Mouse (Mus musculus) forebrain, embryonic 10.5 days (tissue): ENCODE results near the gene Prkaa1. TPM values are rescaled to one million over a fixed set of nuclear protein-coding genes. Genes with fewer than 3 reads are reported as not detected.
A peak's percentile ranks its signal among the peaks of the same experiment; 100 is the strongest.

Experiments
- DNase-seq: peaks from one replicate; pipeline ENCODE4 v3.0.0-alpha.2; 2017; ENCODE audit warnings: low spot score; ENCODE audit errors: extremely low spot score
- H3K27ac ChIP-seq: fragments of 300-500 bp; sonication (generic); 2 replicates; pipeline ENCODE4 v1.5.1; 2016; ENCODE audit warnings: mild to moderate bottlenecking
- H3K27me3 ChIP-seq: fragments of 300-500 bp; sonication (generic); 2 replicates; pipeline ENCODE4 v1.6.1; 2016; ENCODE audit warnings: mild to moderate bottlenecking; ENCODE audit not compliant: poor library complexity, severe bottlenecking
- H3K36me3 ChIP-seq: fragments of 300-500 bp; sonication (generic); replicated peaks from 2 replicates; pipeline ENCODE4 v1.6.1; 2016; ENCODE audit warnings: mild to moderate bottlenecking, moderate library complexity
- H3K4me1 ChIP-seq: fragments of 300-500 bp; sonication (generic); 2 replicates; pipeline ENCODE4 v1.6.1; 2016
- H3K4me3 ChIP-seq: fragments of 300-500 bp; sonication (generic); 2 replicates; pipeline ENCODE4 v1.5.1; 2016; ENCODE audit warnings: mild to moderate bottlenecking, moderate library complexity
- H3K9me3 ChIP-seq: fragments of 300-500 bp; sonication (generic); 2 replicates; pipeline ENCODE4 v1.6.1; 2016; ENCODE audit warnings: mild to moderate bottlenecking, moderate library complexity
- WGBS: fragments of 180-500 bp; shearing (Covaris S2); methylation state at CpG from one replicate; pipeline ENCODE4 v1.1.7; 2016; 5-methylcytosine and 5-hydroxymethylcytosine counted together
- polyA plus RNA-seq: library from polyadenylated mRNA; unstranded; fragments of >200 nt; fragmentation: Nextera tagmentation; extraction: Ambion mirVana; gene quantifications from 2 replicates; pipeline ENCODE4 v1.2.1, GENCODE M21; 2016

Gene Prkaa1
- polyA plus RNA-seq, 1 experiment from 2014 or later = 12.8 TPM

DNA sequence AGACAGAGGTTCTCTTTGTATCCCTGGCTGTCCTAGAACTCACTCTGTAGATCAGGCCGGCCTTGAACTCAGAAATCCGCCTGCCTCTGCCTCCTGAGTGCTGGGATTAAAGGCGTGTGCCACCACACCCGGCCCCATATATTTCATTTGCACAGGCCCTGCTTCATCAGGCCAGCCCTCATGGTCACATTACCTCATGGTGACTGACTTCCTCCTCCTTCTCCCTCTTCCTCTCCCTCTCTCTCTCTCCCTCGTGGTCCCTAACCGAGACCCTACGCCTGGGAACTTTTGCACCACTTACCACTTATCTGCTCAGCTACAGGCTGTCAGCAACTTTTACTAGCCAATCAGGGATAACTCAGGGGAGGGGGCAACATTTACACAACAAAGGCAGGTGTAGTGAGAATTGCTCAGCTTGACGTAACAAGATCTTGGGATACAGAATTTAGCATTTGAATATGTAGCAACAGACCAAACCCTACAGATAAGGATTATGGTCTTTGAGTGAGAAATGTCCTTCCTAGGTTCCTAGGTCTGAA is 8.6 kb upstream of the Prkaa1 start:
- Histone ChIP-seq H3K36me3 (no peaks in the 10 kb centered on the region), H3K4me1 (peaks cover 5% of the 10 kb centered on the region; the same call in 1 of the 2 replicates), H3K9me3 (no peaks in the 10 kb centered on the region), H3K27ac (no peak overlapping the region), H3K4me3 (no peak overlapping the region), H3K27me3 (no peaks in the 10 kb centered on the region)
- WGBS = 88% methylated on average over 8 of the region's 8 CpGs
- DNase-seq = no peak

DNA sequence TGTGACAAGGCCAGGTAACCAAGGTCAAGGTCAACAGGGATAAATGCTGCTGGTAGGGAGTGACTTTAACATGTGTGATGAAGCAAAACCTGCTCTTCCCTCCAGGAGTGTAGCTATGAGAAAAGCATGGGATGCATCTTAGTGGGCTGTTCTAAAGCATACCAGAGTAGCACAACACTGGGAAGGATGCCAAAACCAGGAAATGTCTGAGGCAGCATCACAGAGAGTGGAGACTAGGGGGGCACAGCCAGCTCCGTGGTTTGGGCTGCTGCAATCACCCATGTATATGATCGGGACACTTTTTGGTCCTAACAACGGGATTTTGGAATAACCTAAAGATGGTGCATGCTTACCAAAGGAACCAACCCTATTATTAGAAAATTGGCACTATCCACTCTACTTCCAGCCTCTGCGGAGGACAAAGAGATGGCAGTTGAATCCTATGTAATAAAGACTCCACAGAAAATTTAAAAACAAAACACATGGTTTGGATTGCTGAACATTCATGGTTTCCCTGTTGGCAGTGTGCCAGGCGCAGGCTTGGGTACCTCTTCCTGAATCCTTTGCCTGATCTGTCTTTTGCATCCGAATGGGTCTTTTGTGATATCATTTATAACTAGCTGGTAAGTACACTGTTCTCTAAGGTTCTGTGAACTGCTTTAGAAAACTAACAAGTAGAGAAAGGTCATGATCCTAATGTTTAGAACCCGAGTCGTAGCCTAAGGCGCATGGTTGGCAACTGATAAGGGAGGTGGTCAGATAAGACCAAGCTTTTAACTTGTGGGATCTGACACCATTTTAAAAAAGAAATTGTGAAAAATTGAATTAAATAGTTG is 5.4 kb upstream of the Prkaa1 start:
- no peaks in the 10 kb centered on the region for H3K27me3 ChIP-seq
- 88% methylated on average over 9 of the region's 9 CpGs for WGBS
- H3K27ac ChIP-seq = no peak overlapping the region
- DNase-seq = no peak
- H3K4me1 ChIP-seq = peaks cover 4% of the 10 kb centered on the region; the same call in 1 of the 2 replicates
- no peak overlapping the region for H3K4me3 ChIP-seq
- no peaks in the 10 kb centered on the region for H3K9me3 ChIP-seq
- H3K36me3 ChIP-seq = no peaks in the 10 kb centered on the region

DNA sequence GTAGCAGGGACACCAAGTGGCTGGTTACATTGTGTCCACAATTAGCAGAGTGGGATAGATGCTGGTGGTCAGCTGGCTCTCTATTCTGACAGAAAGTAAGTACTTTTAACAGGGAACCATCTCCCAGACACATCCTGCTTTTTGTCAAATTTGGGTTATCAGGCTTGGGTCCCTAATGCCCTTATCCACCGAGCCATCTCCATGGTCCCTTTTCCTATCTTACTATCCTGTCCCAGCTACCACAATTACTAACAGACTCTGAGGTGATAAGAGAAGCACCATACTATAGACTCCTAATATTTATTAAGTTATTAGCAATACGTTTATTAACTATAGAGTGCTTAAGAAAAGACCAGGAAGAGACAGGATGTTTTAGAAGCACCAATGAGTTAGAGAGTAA is 4.3 kb upstream of the Prkaa1 start:
- H3K4me3 ChIP-seq = no peak overlapping the region
- no peaks in the 10 kb centered on the region for H3K9me3 ChIP-seq
- peaks cover under 1% of the 10 kb centered on the region; the same call in 1 of the 2 replicates for H3K4me1 ChIP-seq
- no peak for DNase-seq
- 83% methylated on average over 2 of the region's 2 CpGs for WGBS
- H3K27me3 ChIP-seq = no peaks in the 10 kb centered on the region
- H3K27ac ChIP-seq = no peak overlapping the region
- H3K36me3 ChIP-seq = no peaks in the 10 kb centered on the region

DNA sequence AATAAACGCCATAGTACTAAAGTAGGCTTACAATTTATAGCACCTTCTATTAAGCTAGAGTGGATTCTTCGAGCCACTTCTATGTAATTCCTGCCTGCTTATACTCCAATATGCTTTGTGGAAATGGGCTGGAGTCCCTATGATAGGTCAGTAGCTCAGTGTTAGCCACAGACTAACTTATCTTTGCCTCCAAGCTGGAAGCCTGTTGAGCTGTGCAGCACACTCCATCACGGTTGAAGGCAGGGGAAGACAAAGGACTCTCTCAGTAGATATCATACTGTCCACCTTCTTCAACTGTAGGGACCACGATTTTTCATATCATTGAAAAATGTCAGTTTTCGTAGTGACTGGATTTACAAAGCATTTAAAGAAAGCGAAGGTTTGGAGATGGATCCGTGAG is 3.8 kb upstream of the Prkaa1 start:
- Histone ChIP-seq H3K27me3 (no peaks in the 10 kb centered on the region), H3K27ac (no peak overlapping the region), H3K4me3 (no peak overlapping the region), H3K9me3 (no peaks in the 10 kb centered on the region), H3K36me3 (no peaks in the 10 kb centered on the region), H3K4me1 (peaks cover 5% of the 10 kb centered on the region)
- WGBS = 91% methylated on average over 7 of the region's 7 CpGs
- DNase-seq = no peak

DNA sequence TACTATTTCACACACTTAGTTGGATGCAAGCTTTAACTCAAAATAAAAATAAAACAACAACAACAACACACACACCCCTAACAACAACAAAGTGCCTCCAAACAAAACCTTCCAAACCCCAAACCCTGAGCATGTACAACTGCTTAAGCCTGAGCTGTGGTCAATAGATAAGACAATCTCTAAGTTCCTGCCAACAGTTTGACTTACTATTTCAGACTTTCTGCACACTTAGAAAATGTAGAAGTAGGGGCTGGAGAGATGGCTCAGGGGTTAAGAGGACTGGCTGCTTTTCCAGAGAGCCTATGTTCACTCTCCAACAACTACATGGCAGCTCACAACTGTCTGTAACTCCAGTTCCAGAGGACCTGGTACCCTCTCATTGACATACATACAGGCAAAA is 3.3 kb upstream of the Prkaa1 start:
- H3K4me3 ChIP-seq = no peak overlapping the region
- no peaks in the 10 kb centered on the region for H3K27me3 ChIP-seq
- H3K36me3 ChIP-seq = no peaks in the 10 kb centered on the region
- H3K4me1 ChIP-seq = peaks cover 10% of the 10 kb centered on the region
- DNase-seq = no peak
- H3K27ac ChIP-seq = no peak overlapping the region
- H3K9me3 ChIP-seq = no peaks in the 10 kb centered on the region

DNA sequence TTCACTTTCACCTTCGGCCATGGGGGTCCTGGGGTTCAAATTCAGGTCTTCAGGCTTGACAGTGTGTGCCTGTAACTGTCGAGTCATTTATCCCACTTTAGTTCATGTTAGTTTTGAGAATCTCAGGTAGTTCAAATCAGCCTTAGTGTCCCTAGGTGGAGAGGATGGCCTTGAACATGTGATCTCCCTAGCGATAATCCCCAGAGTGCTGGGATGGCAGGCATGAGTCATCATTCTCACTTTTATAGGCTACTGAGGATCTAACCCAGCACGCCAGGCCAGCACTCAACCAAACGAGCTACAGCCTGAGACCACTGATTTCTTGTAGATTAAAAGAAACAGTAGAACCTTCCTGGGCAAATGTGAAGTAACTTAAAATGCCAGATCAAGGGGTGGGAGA is 1.6 kb upstream of the Prkaa1 start:
- H3K4me1 ChIP-seq = peaks cover 14% of the 10 kb centered on the region
- H3K27me3 ChIP-seq = no peaks in the 10 kb centered on the region
- H3K36me3 ChIP-seq = peaks cover 4% of the 10 kb centered on the region; the same call in 1 of the 2 replicates
- no peak for DNase-seq
- H3K4me3 ChIP-seq = no peak overlapping the region
- H3K9me3 ChIP-seq = no peaks in the 10 kb centered on the region
- H3K27ac ChIP-seq = no peak overlapping the region
- 71% methylated on average over 5 of the region's 5 CpGs for WGBS

DNA sequence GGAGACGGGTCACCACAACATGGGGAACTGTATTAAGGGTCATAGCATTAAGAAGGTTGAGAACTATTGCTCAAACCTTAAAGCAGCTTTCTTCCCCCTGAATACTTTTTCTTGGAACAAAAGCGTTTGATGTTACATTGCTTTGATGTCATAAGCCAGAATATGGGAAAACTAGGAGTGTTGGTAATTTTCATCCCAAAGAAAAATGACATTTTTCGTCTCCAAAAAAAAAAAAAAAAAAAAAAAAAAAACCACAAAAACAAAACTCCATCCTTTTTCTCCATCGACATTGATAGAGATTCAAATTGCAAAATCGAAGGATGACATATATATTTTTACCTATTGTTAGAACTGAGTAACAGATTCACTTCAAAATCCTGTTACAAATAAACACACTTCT is 947 bp upstream of the Prkaa1 start:
- Histone ChIP-seq H3K9me3 (no peaks in the 10 kb centered on the region), H3K4me3 (peak overlapping the region; percentile 85; the same call in 1 of the 2 replicates), H3K27me3 (no peaks in the 10 kb centered on the region), H3K4me1 (peaks cover 14% of the 10 kb centered on the region), H3K36me3 (peaks cover 7% of the 10 kb centered on the region; the same call in 1 of the 2 replicates), H3K27ac (no peak overlapping the region)
- 73% methylated on average over 5 of the region's 5 CpGs for WGBS
- no peak for DNase-seq

DNA sequence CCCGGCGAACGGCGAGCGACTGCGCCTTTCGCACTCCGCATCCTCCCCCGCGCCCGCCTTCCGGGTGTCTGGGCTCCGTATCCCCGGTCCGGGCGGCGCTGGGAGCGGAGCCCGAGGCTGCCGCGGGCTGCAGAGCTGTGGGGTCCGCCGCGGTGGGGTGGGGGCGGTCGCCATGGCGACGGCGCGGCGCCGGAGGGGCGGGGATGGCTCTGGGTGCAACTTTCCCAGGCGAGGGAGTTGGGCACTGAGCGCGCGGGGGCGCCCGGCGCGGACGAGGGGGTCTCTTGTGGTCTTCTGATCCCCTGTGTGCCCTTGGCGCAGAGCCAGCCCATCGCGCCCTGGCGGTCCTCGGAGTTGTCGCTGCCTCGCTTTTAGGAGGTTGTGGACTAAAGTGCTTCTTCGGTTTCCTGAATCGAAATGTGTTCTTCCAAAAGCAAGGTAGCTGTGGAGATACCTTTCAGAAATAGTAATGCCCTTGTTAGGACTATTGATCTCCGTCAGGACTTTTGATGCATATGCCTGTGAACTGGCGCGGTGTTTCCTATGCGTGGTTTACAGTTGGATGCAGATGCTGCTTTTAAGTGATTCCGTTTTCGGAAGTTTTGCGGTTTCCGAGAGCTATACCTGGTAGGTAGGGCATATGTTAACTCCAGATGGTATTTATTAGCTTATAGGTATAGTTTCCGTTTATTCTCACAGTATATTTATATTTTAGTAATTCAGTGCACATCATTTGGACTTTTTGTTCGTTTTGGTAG is 539 bp downstream of the Prkaa1 start:
- H3K27me3 ChIP-seq = no peaks in the 10 kb centered on the region
- H3K9me3 ChIP-seq = no peaks in the 10 kb centered on the region
- peak overlapping the region; percentile 85 for H3K4me3 ChIP-seq
- DNase-seq = peak; percentile 74
- peak overlapping the region; percentile 96 for H3K27ac ChIP-seq
- H3K36me3 ChIP-seq = peaks cover 8% of the 10 kb centered on the region; the same call in 1 of the 2 replicates
- WGBS = 2% methylated on average over 61 of the region's 61 CpGs
- H3K4me1 ChIP-seq = peaks cover 20% of the 10 kb centered on the region

DNA sequence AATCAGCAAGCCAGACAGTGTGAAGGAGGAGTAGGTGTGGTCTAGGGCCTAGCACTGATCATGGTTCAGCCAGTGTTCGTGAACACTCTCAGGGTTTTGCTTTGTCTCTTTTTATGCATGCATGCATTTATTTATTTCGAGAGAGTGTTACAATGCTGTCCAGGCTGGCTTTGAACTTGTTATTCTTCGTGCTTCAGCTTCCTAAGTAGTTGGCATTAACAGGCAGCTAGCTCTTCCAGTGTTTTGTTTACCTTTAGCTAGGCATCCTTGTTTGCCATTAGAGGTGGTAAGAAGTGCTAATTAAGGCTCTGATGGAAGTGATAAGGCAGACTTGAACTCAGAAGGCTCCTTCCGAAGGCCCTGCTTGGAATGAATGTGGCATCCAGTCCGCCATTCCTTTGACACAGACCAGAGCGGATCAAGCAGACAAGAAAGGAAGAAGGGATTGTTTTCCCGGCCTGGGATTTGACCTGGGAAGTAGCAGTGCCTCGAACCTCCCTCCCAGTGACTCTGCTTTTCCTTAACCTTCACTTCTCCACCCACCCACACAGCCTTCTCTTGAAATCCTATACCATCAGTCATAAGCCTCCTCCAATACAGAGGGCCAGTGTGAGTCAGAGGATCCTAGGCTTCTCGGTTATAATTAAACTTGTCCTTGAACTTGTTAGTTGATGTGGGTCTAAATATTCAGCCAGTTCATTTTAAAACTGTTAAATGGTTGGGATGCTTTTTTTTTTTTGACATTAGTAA is 1.7 kb downstream of the Prkaa1 start:
- H3K4me1 ChIP-seq = peaks cover 22% of the 10 kb centered on the region
- WGBS = 57% methylated on average over 9 of the region's 9 CpGs
- H3K27me3 ChIP-seq = no peaks in the 10 kb centered on the region
- peak overlapping the region; percentile 85 for H3K4me3 ChIP-seq
- H3K9me3 ChIP-seq = no peaks in the 10 kb centered on the region
- peaks cover 8% of the 10 kb centered on the region; the same call in 1 of the 2 replicates for H3K36me3 ChIP-seq
- H3K27ac ChIP-seq = no peak overlapping the region
- DNase-seq = no peak

DNA sequence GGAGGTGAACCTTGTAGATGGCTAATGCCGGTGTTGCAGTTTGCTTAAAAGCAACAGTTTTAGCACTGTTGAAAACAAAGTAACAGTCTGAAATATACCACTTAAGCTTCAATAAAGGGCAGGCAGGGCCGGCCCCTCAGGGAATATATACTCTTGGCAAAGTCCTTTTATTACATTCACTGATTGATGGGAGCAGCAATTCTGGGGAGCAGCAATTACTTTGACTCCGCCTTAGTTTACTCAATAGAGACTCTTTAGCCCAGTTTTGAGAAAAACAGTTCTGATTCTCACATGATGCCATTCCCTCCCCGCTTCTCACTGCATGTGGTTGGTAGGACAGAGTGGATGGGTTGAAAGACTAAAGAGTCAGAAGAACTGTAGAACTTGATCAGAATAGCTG is 5.5 kb downstream of the Prkaa1 start:
- DNase-seq = no peak
- WGBS = 81% methylated on average over 4 of the region's 4 CpGs
- H3K36me3 ChIP-seq = peaks cover 8% of the 10 kb centered on the region; the same call in 1 of the 2 replicates
- no peak overlapping the region for H3K4me3 ChIP-seq
- no peak overlapping the region for H3K27ac ChIP-seq
- no peaks in the 10 kb centered on the region for H3K27me3 ChIP-seq
- H3K9me3 ChIP-seq = no peaks in the 10 kb centered on the region
- H3K4me1 ChIP-seq = peaks cover 22% of the 10 kb centered on the region

DNA sequence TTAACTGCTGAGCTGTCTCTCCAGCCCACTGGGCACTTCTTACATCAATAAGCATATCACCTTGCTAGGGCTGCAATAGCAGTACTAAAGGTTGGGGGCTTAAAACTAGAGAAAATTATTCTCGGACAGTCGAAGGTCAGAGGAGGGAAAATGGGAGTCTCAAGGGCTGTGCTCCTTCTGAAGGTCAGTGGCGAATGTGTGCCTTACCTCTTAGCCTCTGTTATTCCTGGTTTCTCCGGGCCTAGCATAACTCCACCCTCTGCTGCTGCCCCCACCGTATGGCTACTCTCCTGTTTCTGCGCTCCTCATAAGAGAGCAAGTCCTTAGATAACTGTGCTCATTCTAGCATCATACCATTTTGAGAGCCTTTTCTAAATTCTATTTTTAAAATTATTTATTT is 8.5 kb downstream of the Prkaa1 start:
- H3K36me3 ChIP-seq = 0 out of 2 replicates have a peak, but pooled peaks cover 5% of the 10 kb centered on the region
- H3K4me1 ChIP-seq = peaks cover 19% of the 10 kb centered on the region; the same call in 1 of the 2 replicates
- no peak overlapping the region for H3K27ac ChIP-seq
- H3K9me3 ChIP-seq = no peaks in the 10 kb centered on the region
- DNase-seq = no peak
- no peaks in the 10 kb centered on the region for H3K27me3 ChIP-seq
- H3K4me3 ChIP-seq = no peak overlapping the region
- WGBS = 93% methylated on average over 6 of the region's 6 CpGs

DNA sequence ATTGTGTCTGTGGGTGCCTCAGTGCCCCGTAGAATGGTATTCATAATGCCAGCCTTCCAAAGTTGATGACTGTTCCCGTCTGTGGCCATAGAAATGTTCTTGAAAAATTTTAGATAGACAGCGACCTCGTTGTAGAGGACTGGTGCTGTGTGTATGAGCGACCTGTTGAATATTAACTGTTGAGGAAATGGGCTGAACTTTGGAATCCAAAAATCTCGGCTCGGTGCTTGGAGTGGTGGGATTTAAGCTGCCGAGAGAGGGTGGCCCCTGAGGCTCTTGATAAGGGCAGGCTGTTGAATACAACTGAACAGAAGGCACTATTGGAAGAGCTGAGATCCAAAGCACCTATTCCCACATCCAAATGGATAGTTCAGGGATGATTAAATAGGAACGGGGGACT is 11.0 kb downstream of the Prkaa1 start:
- no peak for DNase-seq
- H3K36me3 ChIP-seq = no peaks in the 10 kb centered on the region
- peaks cover 10% of the 10 kb centered on the region; the same call in 1 of the 2 replicates for H3K4me1 ChIP-seq
- H3K9me3 ChIP-seq = no peaks in the 10 kb centered on the region
- H3K4me3 ChIP-seq = no peak overlapping the region
- WGBS = 92% methylated on average over 9 of the region's 9 CpGs
- H3K27ac ChIP-seq = no peak overlapping the region
- no peaks in the 10 kb centered on the region for H3K27me3 ChIP-seq
